Mouse (Mus musculus) thymus, adult 2 months (tissue): ENCODE results near the gene 5730596B20Rik. TPM values are rescaled to one million over a fixed set of nuclear protein-coding genes. Genes with fewer than 3 reads are reported as not detected.

ENCODE experiments used
- DNase-seq: peaks from one replicate; pipeline ENCODE4 v3.0.0; 2021
- H3K27ac ChIP-seq: fragments of 200-500 bp; 2 replicates; pipeline ENCODE4 v1.5.1; 2012; ENCODE audit warnings: low read length, control low read depth; ENCODE audit not compliant: control insufficient read depth, insufficient read depth
- H3K27me3 ChIP-seq: fragments of 200-500 bp; 2 replicates; pipeline ENCODE4 v1.6.1; 2012; ENCODE audit warnings: mild to moderate bottlenecking, low read length, moderate library complexity, mixed read lengths; ENCODE audit not compliant: control insufficient read depth, insufficient read depth
- H3K36me3 ChIP-seq: fragments of 200-500 bp; 2 replicates; pipeline ENCODE4 v1.6.1; 2012; ENCODE audit warnings: mild to moderate bottlenecking, low read length, moderate library complexity; ENCODE audit not compliant: control insufficient read depth, insufficient read depth
- H3K4me1 ChIP-seq: fragments of 200-500 bp; replicated peaks from 2 replicates; pipeline ENCODE4 v1.6.1; 2012; ENCODE audit warnings: low read length; ENCODE audit not compliant: control insufficient read depth, insufficient read depth
- H3K4me3 ChIP-seq: fragments of 200-500 bp; 2 replicates; pipeline ENCODE4 v1.5.1; 2012; ENCODE audit warnings: mild to moderate bottlenecking, low read length, control low read depth, moderate library complexity; ENCODE audit not compliant: control insufficient read depth, insufficient read depth
- CTCF ChIP-seq: fragments of 200-500 bp; IDR thresholded peaks from 2 replicates; pipeline ENCODE4 v1.5.1; 2012; ENCODE audit warnings: mild to moderate bottlenecking, control low read depth, low read length, moderate library complexity, borderline replicate concordance; ENCODE audit not compliant: control insufficient read depth, poor library complexity, insufficient read depth; ENCODE audit errors: extremely low read depth
- POLR2A ChIP-seq: fragments of 200-500 bp; IDR thresholded peaks from 2 replicates; pipeline ENCODE4 v1.6.1; 2012; ENCODE audit warnings: mild to moderate bottlenecking, low read length, control low read depth, moderate library complexity; ENCODE audit not compliant: control insufficient read depth, poor library complexity, insufficient read depth; ENCODE audit errors: extremely low read depth
- WGBS: fragments of 180-500 bp; shearing (Covaris S2); methylation state at CpG from one replicate; pipeline ENCODE4 v1.1.7; 2018; 5-methylcytosine and 5-hydroxymethylcytosine counted together
- polyA plus RNA-seq: library from polyadenylated mRNA; depleted of rRNA; stranded (reverse); fragments of >200 nt; gene quantifications from 2 replicates; pipeline ENCODE4 v1.2.3, GENCODE M21; 2012

Gene 5730596B20Rik
- polyA plus RNA-seq, 1 experiment, result 0.04 TPM

DNA sequence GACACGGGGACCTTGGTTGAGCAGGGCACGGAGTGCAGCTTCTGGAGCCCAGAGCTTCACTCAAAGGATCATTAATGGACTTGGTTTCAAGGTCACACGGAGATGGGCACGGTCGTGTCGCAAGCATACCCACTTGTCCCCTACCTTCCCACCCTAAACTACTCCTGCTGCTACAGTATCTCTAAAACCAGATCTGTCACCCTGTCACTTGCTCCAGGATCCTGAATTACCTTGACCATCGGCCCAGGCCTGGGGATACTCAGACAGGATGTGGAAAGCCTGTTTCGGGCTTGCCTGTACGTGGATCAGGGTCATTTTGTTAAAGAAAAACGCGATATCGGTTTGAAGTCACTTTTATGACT is 32.4 kb downstream of the 5730596B20Rik start:
- 71% methylated on average over 12 of the region's 12 CpGs for WGBS
- H3K4me1 ChIP-seq, result peaks cover 18% of the 10 kb centered on the region
- H3K36me3 ChIP-seq, result no peaks in the 10 kb centered on the region
- H3K27ac ChIP-seq, result no peak overlapping the region
- peaks cover 13% of the 10 kb centered on the region; the same call in 1 of the 2 replicates for H3K27me3 ChIP-seq
- no peak for TF ChIP-seq POLR2A
- no peak for TF ChIP-seq CTCF
- no peak overlapping the region for H3K4me3 ChIP-seq
- DNase-seq, result no peak

DNA sequence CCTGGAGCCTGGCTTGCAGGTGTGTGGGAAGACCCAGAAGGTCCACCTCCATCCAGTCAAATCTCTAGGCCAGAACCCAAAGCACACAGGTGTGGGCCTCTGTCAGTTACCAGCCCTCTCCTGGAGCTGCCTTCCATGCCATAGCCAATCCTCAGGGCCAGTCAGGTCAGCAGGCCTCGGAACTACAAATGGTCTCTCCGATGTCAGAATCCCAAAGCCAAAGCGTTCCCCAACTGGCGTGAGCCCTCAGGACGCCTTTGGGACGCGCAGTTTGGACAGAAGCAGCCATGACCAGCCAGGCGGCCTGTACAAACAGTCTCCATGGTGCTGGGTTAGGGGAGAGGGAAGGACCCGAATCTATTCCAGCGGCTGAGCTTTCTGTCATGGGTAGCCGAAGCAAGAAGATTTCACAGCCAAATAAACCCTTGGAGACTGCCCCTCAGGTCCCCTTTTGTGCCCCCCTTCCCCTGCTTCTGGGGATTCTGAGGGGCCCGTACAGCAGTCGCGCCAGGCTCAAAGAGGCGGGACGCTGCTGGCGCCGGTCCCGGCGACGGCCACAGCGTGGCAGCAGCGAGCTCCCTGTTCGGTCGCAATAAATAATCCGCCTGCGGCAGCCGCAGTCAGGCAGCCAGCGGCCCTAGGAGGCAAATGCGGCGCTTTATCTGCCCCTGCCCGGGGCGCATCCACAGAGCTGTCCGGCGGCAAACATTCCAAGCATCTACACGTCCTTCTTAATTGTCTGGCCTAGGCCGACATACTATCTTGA is 34.1 kb downstream of the 5730596B20Rik start:
- TF ChIP-seq CTCF (peak; percentile 82; the same call in 1 of the 2 replicates), POLR2A (no peak)
- peak; percentile 79 for DNase-seq
- Histone ChIP-seq H3K4me1 (peaks cover 18% of the 10 kb centered on the region), H3K27me3 (peaks cover 15% of the 10 kb centered on the region; the same call in 1 of the 2 replicates), H3K4me3 (peak overlapping the region; percentile 44), H3K36me3 (no peaks in the 10 kb centered on the region), H3K27ac (no peak overlapping the region)
- 4% methylated on average over 37 of the region's 37 CpGs for WGBS

DNA sequence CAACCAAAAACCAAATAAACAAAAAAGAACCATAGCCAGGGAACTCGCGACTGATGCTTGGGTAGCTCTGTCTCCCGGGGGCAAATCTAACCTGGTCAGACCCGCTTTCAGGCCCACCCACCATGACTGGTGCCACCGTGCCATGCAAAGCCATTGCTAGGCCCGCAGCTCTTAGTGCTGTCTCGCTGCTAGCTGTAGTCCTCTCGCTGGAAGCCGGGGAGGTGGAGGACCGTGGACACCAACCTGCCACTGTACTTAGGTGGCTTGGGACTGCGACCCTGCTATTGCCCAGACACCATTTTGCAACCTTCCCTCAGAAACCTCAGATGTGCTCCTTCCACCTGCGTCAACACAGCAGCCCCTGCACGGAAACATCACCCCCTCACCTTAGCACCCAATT is 34.7 kb downstream of the 5730596B20Rik start:
- no peak overlapping the region for H3K27ac ChIP-seq
- H3K4me3 ChIP-seq, result peak overlapping the region; percentile 44
- H3K27me3 ChIP-seq, result peaks cover 17% of the 10 kb centered on the region; the same call in 1 of the 2 replicates
- H3K36me3 ChIP-seq, result no peaks in the 10 kb centered on the region
- WGBS, result 0% methylated on average over 13 of the region's 13 CpGs
- H3K4me1 ChIP-seq, result peaks cover 20% of the 10 kb centered on the region
- DNase-seq, result no peak
- TF ChIP-seq POLR2A (no peak), CTCF (no peak)

DNA sequence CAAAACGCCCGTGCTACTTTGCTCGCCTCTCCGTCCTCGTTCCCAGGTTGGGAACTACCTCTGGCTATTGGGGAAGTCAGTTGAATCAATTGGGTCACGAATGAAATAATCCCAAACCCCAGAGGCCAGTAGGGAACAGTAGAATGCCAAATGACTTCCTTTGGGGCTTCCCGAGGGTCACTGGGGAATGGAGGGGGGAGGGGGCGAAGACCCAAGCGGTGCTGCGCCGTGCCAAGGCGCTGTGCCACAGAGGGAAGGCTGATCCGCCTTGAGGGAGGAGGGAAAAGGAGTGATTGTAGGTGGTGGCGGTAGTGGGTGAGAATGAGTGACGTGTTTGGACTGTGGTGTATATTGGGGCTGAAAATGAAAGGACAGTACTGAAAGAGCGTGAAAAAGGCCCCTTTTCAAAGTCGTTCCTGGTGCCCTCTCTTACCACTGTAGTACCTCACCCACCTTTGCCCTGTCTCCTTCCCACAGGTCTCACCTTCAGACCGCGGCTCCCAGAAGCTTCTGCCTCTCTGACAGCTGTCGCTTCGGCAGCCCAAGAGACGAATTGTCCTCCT is 35.3 kb downstream of the 5730596B20Rik start:
- no peak for DNase-seq
- WGBS, result under 1% methylated on average over 22 of the region's 22 CpGs
- peaks cover 18% of the 10 kb centered on the region; the same call in 1 of the 2 replicates for H3K27me3 ChIP-seq
- no peaks in the 10 kb centered on the region for H3K36me3 ChIP-seq
- H3K27ac ChIP-seq, result peak overlapping the region; percentile 10; the same call in 1 of the 2 replicates
- peak overlapping the region; percentile 44 for H3K4me3 ChIP-seq
- peaks cover 25% of the 10 kb centered on the region for H3K4me1 ChIP-seq
- no peak for TF ChIP-seq CTCF
- TF ChIP-seq POLR2A, result no peak

DNA sequence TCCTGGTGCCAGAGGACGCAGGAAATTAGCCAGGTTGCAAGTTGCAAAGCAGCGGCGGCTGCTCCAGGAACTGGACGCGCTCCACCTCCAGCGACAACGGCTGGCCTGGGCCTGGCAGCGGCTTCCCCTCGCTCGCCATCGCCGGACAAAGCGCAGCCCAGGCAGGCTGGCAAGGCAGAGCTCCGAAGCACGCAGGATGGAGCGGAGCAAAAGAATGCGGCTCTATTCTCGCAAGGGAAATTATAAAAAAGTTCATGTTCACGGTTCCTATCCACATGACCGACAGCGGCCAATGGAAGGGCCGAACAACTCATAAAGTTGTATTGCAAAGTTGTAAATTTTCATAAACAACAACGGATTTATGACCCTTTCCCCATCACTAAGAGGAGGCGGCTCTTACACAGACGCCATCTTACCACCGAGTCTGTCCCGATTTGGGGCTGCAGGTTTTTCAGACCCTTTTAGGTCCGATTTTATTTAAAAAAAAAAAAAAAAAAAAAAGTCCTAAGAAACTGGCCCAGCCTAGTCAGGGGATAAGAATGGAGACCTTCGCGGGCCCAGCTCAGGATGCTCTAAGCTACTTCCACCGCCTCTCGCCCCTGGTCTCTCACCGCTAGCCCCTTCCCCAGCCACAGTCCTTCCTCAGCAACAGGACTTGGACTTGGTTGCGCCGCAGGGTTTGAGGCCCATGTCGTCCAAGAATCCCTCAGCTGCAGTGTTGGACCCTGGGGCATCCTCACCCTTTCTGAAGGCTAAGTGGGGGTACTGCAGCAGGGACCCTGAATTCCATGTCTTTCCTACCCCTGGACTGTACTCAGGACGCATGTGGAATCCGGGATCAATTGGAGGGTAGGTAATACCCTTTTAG is 36.1 kb downstream of the 5730596B20Rik start, which contains the start of the genes Hoxa3 and Gm28308:
Hoxa3 (minus strand) TSS at position 218 of the 868 bp plus-strand sequence.
Gm28308 (minus strand) TSS at position 221 of the 868 bp plus-strand sequence.
- peak within 1 kb of the TSS; percentile 44 for H3K4me3 ChIP-seq
- DNase-seq, result no peak
- peaks cover 27% of the 10 kb centered on the region for H3K4me1 ChIP-seq
- no peaks in the 10 kb centered on the region for H3K36me3 ChIP-seq
- peaks cover 22% of the 10 kb centered on the region; the same call in 1 of the 2 replicates for H3K27me3 ChIP-seq
- WGBS, result 4% methylated on average over 38 of the region's 38 CpGs
- TF ChIP-seq CTCF (no peak), POLR2A (no peak)
- H3K27ac ChIP-seq, result peak within 1 kb of the TSS; percentile 10; the same call in 1 of the 2 replicates

DNA sequence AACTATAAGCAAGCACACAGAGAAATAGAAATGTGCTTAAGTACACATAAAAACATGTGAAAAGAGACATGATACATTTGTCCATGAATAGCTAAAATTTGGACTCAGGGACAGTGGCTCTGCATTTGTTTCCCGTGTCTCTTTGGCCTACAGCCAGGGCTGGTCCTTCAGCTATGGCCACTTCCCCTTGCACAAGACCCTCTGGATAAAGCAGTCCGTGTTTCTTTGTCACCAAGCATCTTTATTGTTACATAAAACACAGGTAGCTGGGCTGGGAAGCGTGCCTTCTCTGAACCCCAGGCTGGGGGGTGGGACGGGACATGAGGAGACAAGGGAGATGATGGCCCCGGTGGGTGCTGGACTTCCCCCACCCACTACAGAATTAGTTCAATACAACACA is 37.0 kb downstream of the 5730596B20Rik start:
- DNase-seq, result no peak
- H3K36me3 ChIP-seq, result no peaks in the 10 kb centered on the region
- TF ChIP-seq CTCF (no peak), POLR2A (no peak)
- peaks cover 26% of the 10 kb centered on the region for H3K27me3 ChIP-seq
- 73% methylated on average over 5 of the region's 5 CpGs for WGBS
- H3K27ac ChIP-seq, result no peak overlapping the region
- H3K4me1 ChIP-seq, result peaks cover 24% of the 10 kb centered on the region
- H3K4me3 ChIP-seq, result no peak overlapping the region
